Mouse (Mus musculus): Measurements from ENCODE around the gene Lamc3. TPM values are rescaled to one million over a fixed set of nuclear protein-coding genes. Genes with fewer than 3 reads are reported as not detected.

Lamc3 gene
- polyA plus RNA-seq, 1 experiment from 2014 or later, result 6.8 TPM

DNA sequence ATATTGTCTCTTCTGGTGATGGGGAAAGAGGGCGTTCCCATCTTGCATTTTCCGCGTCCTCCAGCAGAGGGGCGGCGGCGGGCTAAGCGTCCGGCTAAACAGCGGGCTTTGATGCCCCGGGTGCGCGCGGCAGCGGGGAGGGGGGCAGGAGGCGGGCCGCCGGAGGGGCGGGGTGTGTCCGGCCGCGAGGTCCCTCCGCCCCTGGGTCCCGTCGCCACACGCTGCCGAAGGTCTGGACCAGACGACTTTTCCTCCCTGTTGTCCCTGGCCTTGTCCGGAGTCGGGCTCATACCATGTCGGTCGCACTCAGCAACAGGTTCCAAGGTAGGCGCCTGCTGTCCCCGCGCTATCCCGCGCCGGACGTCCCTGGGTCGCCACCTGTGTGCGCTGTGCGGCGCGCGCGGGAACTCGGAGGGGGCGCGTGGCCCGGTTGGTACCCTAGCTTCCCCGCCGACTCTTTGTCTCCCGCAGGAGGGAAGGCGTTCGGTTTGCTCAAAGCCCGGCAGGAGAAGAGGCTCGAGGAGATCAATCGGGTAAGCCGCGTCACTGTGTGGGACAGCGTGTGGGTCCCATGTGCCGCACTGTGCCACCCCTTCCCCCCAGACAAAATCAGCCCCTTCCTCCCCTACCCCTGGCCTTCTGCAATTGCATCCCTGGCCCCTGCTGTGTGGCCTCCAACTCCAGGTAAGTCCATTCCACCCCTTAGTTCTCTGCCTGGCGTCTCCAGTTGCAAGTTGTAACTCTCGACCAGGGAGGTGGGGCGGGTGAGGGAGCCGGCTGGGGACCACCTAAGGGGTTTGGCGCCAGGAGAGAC lies 63.2 kb downstream of the Lamc3 start, which contains the start of gene Aif1l:
Gene Aif1l, plus strand, starts transcription at position 82 of the 814 bp plus-strand sequence.
- Histone ChIP-seq H3K36me3 (replicated peaks) (peaks cover 37% of the 10 kb centered on the region), H3K4me3 (peak within 1 kb of the TSS; percentile 88), H3K27me3 (ENCODE audit: poor library complexity, severe bottlenecking) (peaks cover 18% of the 10 kb centered on the region), H3K27ac (peak within 1 kb of the TSS; percentile 91), H3K4me1 (peaks cover 46% of the 10 kb centered on the region), H3K9me3 (no peaks in the 10 kb centered on the region)
- under 1% methylated on average over 66 of the region's 66 CpGs for WGBS
- peak; percentile 85 for DNase-seq (ENCODE audit: extremely low spot score, low spot score)

DNA sequence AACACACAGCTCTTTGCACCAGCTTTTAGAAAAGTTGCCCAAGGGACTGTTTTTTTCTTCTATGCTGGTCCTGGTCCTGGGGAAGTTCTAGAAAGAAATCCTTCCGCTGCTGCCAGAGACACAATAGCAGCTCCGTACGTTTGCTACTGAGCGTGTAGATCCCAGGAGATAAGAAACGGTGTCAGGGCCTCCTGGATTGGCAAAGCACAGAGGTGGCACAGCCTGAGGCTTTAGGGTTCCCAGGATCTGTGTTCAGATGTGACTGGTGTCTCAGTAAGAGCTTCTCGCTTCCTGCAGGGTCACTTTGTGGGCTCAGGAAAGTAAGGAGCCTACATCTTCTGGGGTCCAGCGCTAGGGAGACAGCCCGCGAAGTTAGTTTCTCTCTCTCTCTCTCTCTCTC lies 63.9 kb downstream of the Lamc3 start:
- Histone ChIP-seq H3K9me3 (no peaks in the 10 kb centered on the region), H3K27ac (peak overlapping the region; percentile 91), H3K4me3 (peak overlapping the region; percentile 88), H3K27me3 (ENCODE audit: poor library complexity, severe bottlenecking) (peaks cover 18% of the 10 kb centered on the region), H3K36me3 (replicated peaks) (peaks cover 43% of the 10 kb centered on the region), H3K4me1 (peaks cover 46% of the 10 kb centered on the region)
- 23% methylated on average over 9 of the region's 9 CpGs for WGBS
- no peak for DNase-seq (ENCODE audit: extremely low spot score, low spot score)

DNA sequence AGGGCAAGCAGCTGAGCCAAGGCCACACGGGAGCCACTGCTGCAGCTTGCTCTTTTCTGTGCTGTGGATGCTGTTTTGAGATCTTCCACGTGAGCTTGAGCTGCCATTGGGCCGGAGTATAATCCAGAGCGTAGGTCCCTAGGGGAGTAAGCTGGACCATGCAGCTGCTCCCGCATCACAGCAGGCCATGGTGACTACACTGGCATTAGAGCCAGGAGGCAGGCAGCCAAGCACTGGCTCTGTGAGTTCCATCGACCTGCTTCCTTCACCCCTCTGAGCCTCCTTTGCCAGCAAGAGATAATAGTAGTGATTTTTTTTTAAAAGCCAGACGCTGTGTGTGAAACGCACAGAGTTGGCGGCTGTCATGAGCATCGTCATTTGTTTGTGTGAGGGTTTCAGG lies 65.1 kb downstream of the Lamc3 start:
- DNase-seq (ENCODE audit: extremely low spot score, low spot score), result no peak
- WGBS, result 92% methylated on average over 10 of the region's 10 CpGs
- H3K36me3 ChIP-seq (replicated peaks), result peaks cover 53% of the 10 kb centered on the region
- peaks cover 46% of the 10 kb centered on the region for H3K4me1 ChIP-seq
- peak overlapping the region; percentile 88; the same call in 1 of the 2 replicates for H3K4me3 ChIP-seq
- no peaks in the 10 kb centered on the region for H3K9me3 ChIP-seq
- H3K27me3 ChIP-seq (ENCODE audit: poor library complexity, severe bottlenecking), result peaks cover 18% of the 10 kb centered on the region
- H3K27ac ChIP-seq, result no peak overlapping the region

DNA sequence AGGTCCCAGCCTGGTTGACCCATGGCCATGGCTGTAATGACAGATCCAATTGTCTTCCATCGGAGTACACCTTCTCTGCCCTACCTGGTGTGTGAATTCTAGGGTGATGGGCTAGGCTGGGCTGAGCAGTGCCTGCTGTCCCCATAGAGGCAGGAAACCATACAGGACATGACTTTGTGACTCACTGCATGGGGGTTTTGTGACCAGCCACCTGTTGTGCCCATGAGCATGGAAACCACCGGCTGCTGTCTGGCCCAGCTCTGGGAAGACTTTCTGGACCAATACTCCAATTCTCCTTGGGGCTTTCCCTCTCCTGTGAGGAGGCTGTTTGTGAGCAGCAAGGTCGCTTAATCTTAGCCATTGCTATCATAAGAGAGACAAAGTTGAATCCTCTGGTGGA lies 65.6 kb downstream of the Lamc3 start:
- Histone ChIP-seq H3K4me3 (no peak overlapping the region), H3K4me1 (peaks cover 46% of the 10 kb centered on the region), H3K36me3 (replicated peaks) (peaks cover 58% of the 10 kb centered on the region), H3K27ac (no peak overlapping the region), H3K9me3 (no peaks in the 10 kb centered on the region), H3K27me3 (ENCODE audit: poor library complexity, severe bottlenecking) (peaks cover 18% of the 10 kb centered on the region)
- no peak for DNase-seq (ENCODE audit: extremely low spot score, low spot score)
- 91% methylated on average over 3 of the region's 3 CpGs for whole genome bisulfite sequencing

DNA sequence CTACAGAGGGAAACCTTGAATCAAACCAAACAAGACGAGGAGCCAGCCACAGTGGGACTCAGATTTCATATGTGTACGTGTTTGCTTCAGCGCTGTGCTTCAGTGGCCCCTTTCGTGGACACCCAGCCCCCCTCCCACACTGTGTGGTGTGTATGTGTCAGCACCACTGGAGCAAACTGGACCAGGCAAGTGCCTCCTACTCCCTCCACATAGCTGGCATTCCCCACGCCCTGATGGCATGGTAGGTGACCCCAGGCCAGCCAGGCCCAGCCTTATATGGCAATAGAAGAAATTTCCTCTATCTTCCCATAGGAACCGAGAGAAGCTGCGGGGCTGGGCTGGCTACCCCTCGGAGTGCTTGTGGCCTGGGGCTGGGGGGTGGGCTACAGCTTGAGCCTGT lies 66.6 kb downstream of the Lamc3 start:
- no peaks in the 10 kb centered on the region for H3K9me3 ChIP-seq
- H3K27me3 ChIP-seq (ENCODE audit: poor library complexity, severe bottlenecking), result peaks cover 10% of the 10 kb centered on the region
- DNase-seq (ENCODE audit: extremely low spot score, low spot score), result no peak
- peaks cover 46% of the 10 kb centered on the region for H3K4me1 ChIP-seq
- H3K27ac ChIP-seq, result no peak overlapping the region
- H3K4me3 ChIP-seq, result no peak overlapping the region
- WGBS, result 87% methylated on average over 8 of the region's 8 CpGs
- H3K36me3 ChIP-seq (replicated peaks), result peaks cover 67% of the 10 kb centered on the region

DNA sequence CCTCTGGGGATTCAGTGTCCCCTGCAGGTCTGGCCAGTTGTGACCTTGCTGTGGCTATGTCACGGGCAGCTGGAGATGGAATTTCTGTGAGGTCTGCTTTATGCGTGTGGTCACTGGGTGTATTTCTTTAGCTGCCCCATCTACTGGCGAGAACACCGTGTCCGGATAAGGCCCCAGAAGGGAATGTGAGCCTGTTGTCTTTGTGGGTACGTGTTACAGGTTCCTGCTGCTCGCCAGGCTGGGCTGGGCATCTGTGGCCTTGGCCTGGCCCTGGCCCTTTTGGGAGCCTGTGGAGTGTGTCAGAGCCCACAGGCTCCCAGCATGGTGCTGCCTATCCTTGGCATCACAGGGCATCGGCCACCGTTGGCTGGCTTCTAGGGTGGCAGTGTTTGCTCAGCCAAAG lies 67.7 kb downstream of the Lamc3 start:
- DNase-seq (ENCODE audit: extremely low spot score, low spot score), result no peak
- WGBS, result 91% methylated on average over 9 of the region's 9 CpGs
- peaks cover 78% of the 10 kb centered on the region for H3K36me3 ChIP-seq (replicated peaks)
- H3K9me3 ChIP-seq, result no peaks in the 10 kb centered on the region
- no peaks in the 10 kb centered on the region for H3K27me3 ChIP-seq (ENCODE audit: poor library complexity, severe bottlenecking)
- peaks cover 39% of the 10 kb centered on the region for H3K4me1 ChIP-seq
- no peak overlapping the region for H3K27ac ChIP-seq
- H3K4me3 ChIP-seq, result no peak overlapping the region

DNA sequence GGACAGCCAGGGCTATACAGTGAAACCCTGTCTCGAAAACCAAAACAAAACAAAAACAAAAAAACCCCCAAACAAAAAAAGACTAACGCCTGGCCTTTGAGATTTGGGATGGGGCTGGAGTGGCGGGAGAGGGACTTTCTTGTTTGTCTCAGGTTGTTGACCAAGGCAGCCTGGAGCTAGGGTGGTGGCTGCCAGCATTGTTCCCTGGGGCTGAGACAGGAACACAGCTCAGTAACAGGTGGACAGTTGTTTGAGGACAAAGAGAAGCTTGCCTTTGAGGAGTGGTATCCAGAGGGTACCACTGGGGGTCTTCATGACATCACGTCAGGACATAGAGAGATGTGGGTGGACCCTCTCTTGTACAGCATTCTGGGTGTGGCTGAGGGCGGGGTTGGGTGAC lies 68.6 kb downstream of the Lamc3 start:
- 91% methylated on average over 5 of the region's 5 CpGs for WGBS
- peaks cover 30% of the 10 kb centered on the region for H3K4me1 ChIP-seq
- H3K4me3 ChIP-seq, result no peak overlapping the region
- no peaks in the 10 kb centered on the region for H3K27me3 ChIP-seq (ENCODE audit: poor library complexity, severe bottlenecking)
- no peak for DNase-seq (ENCODE audit: extremely low spot score, low spot score)
- H3K27ac ChIP-seq, result no peak overlapping the region
- H3K9me3 ChIP-seq, result no peaks in the 10 kb centered on the region
- peaks cover 87% of the 10 kb centered on the region for H3K36me3 ChIP-seq (replicated peaks)

DNA sequence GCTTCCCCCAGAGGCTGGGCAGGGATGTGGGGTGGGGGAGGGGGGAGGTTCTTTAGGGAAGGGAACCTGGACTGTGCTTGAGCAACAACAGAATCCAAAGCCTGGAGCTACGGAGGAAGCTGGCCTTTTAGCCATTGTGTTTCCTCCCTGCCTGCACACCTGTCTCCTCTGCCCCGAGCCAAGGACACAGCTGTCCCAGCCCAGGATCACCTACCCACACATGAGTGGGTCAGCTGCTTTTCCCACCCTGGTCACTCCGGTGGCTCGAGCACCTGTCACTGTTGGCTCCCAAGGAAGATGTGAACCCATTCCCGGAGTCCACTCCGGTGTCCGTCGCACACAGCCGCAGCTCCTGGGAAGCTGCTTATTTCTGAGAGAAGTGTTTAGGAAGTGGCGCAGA lies 70.1 kb downstream of the Lamc3 start:
- Histone ChIP-seq H3K9me3 (no peaks in the 10 kb centered on the region), H3K4me3 (no peak overlapping the region), H3K27me3 (ENCODE audit: poor library complexity, severe bottlenecking) (no peaks in the 10 kb centered on the region), H3K27ac (no peak overlapping the region), H3K4me1 (peaks cover 27% of the 10 kb centered on the region), H3K36me3 (replicated peaks) (peaks cover 96% of the 10 kb centered on the region)
- no peak for DNase-seq (ENCODE audit: extremely low spot score, low spot score)
- WGBS, result 90% methylated on average over 10 of the region's 10 CpGs

DNA sequence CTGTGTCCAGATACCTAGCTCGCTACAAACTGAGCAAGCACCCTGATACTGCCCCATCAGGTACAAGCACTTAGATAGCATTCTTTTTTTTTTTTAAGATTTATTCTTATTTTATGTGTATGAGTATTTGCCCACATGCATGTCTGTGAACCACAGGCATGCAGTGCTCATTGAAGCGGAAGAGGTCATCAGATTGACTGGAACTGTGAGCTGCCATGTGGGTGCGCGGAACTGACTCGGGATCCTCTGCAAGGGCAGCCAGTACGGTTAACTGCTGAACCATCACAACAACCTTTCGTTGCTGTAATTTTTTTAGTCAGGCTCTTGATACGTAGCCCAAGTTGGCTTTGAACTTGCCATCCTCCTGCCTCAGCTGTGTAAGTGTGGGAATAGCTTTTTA lies 73.9 kb downstream of the Lamc3 start:
- no peak overlapping the region for H3K4me3 ChIP-seq
- peak overlapping the region; percentile 80; the same call in 1 of the 2 replicates for H3K27ac ChIP-seq
- no peaks in the 10 kb centered on the region for H3K27me3 ChIP-seq (ENCODE audit: poor library complexity, severe bottlenecking)
- WGBS, result 95% methylated on average over 8 of the region's 8 CpGs
- H3K9me3 ChIP-seq, result no peaks in the 10 kb centered on the region
- H3K36me3 ChIP-seq (replicated peaks), result peaks cover 96% of the 10 kb centered on the region
- H3K4me1 ChIP-seq, result peaks cover 23% of the 10 kb centered on the region
- DNase-seq (ENCODE audit: extremely low spot score, low spot score), result no peak

DNA sequence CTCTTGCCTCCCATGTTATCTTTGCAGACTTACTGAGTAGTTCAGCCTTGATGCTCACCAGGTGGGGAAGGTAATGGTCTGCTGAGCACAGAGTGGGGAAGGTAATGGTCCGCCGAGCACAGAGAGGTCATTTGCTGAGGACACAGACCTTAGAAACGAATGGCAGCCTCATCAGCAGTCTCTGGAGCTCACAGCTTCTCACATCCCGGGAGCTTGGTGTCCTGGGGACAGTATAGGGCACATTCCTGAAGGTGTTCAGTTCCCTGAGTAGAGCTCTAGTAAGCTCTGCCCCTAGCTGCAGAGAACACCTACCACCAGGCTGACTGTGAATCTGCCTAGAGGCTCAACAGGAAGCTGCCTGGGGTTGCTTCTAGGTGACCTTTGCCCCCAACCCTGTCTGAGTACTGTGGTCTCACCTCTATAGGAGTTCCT lies 74.7 kb downstream of the Lamc3 start:
- no peak for DNase-seq (ENCODE audit: extremely low spot score, low spot score)
- WGBS, result 71% methylated on average over 4 of the region's 4 CpGs
- Histone ChIP-seq H3K4me3 (no peak overlapping the region), H3K27ac (peak overlapping the region; percentile 80), H3K36me3 (replicated peaks) (peaks cover 91% of the 10 kb centered on the region), H3K27me3 (ENCODE audit: poor library complexity, severe bottlenecking) (no peaks in the 10 kb centered on the region), H3K9me3 (no peaks in the 10 kb centered on the region), H3K4me1 (peaks cover 23% of the 10 kb centered on the region)

DNA sequence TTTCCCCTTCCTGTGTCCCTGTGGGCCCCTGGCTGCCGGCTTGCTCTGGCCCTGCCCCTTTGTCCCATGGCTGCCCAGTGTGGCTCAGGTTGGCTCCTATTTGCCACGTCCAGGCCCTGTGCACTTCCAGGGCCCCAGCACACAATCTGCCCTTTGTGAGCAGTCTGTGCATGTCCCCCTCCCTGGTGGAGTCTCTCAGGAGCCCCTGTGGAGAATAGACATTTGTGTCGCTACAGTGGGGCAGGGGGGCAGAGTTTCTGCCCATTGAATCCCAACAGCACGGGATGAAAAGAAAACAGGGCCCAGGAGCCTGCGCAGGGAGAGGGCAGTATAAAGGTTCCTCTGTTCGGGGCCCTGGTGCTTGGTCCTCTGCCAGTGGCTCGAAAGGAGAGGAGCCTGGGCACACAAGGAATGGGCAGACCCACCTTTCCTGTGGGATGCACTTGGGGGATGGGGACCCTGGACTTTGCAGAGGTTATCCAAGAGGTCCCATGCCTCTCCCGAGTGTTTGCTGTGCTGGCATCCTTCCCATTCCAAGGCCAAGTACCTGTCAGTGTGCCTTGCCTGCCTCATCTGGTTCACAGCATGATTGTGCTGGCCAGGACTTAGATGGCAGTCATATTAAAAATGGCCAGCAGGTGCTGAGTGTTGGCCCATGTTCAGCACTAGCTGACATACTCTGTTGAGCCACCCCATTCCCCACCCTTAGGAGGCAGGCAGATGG lies 75.6 kb downstream of the Lamc3 start:
- Histone ChIP-seq H3K4me1 (peaks cover 23% of the 10 kb centered on the region), H3K27me3 (ENCODE audit: poor library complexity, severe bottlenecking) (no peaks in the 10 kb centered on the region), H3K9me3 (no peaks in the 10 kb centered on the region), H3K36me3 (replicated peaks) (peaks cover 91% of the 10 kb centered on the region), H3K4me3 (0 out of 2 replicates have a peak overlapping the region, but pooled peaks have one; percentile 13), H3K27ac (peak overlapping the region; percentile 80)
- WGBS, result 60% methylated on average over 8 of the region's 8 CpGs
- no peak for DNase-seq (ENCODE audit: extremely low spot score, low spot score)

DNA sequence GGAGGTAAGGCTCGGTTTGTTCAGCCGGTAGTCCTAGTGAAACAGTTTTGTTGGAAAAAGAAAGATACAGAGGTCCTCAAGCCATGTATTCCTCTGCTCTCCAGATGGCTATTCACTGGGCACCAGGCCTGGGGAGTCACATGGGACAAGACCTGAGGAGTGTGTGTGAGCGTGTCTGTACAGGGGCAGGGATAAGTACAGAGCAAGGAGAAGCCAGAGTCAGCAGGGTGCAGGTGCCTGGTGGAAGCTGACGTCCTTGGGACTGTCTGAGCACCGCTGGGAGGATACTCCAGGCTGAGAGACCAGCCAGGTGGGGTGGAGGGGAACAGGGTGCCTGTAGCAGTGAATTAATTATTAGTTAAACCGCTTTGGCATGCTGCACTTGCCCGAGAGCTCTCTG lies 76.4 kb downstream of the Lamc3 start:
- Histone ChIP-seq H3K27ac (peak overlapping the region; percentile 80; the same call in 1 of the 2 replicates), H3K4me1 (peaks cover 23% of the 10 kb centered on the region), H3K27me3 (ENCODE audit: poor library complexity, severe bottlenecking) (no peaks in the 10 kb centered on the region), H3K36me3 (replicated peaks) (peaks cover 92% of the 10 kb centered on the region), H3K9me3 (no peaks in the 10 kb centered on the region), H3K4me3 (no peak overlapping the region)
- 91% methylated on average over 7 of the region's 7 CpGs for WGBS
- DNase-seq (ENCODE audit: extremely low spot score, low spot score), result no peak

DNA sequence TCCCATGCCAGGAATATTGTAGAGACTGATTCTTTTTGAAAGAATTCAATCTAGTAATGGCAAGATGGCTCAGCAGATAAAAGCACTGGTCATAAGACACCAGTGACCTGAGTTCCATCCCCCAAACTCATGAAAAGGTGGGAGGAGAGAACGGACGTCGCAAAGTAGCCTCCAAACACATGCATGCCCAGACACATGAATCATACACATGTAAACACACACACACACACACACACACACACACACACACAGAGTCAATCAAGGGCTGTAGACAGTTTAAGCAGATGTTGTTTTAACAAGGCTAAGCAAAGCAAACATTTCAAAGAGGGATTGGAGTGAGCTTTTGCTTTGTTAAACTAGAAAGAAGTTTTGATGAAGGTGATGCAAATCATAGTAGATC lies 77.1 kb downstream of the Lamc3 start:
- H3K27ac ChIP-seq, result no peak overlapping the region

More for the DNA sequence above, 77.1 kb downstream of the Lamc3 start:
- peaks cover 92% of the 10 kb centered on the region for H3K36me3 ChIP-seq (replicated peaks)
- H3K9me3 ChIP-seq, result no peaks in the 10 kb centered on the region
- DNase-seq (ENCODE audit: extremely low spot score, low spot score), result no peak
- H3K4me1 ChIP-seq, result peaks cover 23% of the 10 kb centered on the region
- H3K27me3 ChIP-seq (ENCODE audit: poor library complexity, severe bottlenecking), result no peaks in the 10 kb centered on the region
- WGBS, result 92% methylated on average over 3 of the region's 3 CpGs
- no peak overlapping the region for H3K4me3 ChIP-seq

Measured in forebrain, embryonic 10.5 days (tissue).